Mouse (Mus musculus) spleen, postnatal 14 days (tissue): ENCODE data around the gene Oip5.

Source experiments
- DNase-seq, 2 experiments: peaks; one replicate each; pipeline ENCODE4 v3.0.0; 2021 to 2022; ENCODE audit warnings: low spot score in 2 of 2

Gene Oip5

DNA sequence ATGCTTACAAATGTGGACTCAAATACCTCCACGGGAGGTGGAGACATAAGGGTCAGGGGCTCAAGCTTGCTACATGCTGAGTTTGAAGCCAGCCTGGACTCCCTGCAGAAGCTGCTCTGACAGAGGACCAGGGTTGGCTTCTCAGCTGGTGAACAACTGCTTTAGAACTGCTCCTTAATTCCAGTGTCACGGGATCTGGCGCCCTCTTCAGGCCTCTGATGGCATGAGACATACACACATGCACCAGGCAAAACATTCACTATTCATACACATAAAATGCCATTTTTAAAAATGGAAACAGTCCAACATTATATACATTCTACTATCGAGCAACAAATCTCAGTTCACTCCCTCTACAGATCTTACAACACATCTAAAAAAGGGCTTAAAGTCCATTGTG is 30.9 kb downstream of the Oip5 start:
- DNase-seq = peak; percentile 57 to 76

DNA sequence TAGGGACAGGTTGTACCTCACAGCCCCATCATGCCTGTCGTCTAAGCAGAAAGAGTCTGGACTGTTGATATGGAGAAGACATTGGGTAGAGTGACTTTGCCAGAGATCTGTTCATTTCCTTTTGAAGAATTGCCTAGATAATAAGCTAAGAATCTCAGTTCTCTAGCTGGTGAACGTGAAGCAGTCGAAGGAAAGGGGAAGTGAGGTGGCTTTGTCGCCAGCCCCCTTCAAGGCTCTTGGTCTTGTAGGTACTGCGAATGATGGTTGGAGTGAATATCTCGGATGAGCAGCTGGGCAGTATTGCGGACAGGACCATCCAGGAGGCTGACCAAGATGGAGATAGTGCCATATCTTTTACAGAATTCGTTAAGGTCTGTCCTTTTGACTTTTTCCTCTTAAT is 34.0 kb downstream of the Oip5 start:
- DNase-seq = no peak

DNA sequence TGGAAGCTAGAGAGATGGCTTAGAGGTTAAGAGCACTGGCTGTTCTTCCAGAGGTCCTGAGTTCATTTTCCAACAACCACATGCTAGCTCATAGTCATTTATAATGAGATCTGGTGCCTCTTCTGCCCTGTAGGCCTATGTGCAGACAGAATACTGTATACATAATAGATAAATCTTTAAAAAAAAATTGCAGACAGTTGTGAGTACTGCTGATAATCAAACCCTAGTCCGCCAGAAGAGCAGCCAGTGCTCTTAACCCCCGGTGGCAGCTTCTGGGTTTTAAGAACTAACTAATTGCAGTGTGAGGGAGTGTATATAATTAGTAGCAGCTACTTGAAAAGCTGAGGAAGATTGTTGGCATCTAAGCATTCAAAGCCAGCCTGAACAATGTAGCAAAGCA is 34.8 kb downstream of the Oip5 start:
- no peak for DNase-seq

DNA sequence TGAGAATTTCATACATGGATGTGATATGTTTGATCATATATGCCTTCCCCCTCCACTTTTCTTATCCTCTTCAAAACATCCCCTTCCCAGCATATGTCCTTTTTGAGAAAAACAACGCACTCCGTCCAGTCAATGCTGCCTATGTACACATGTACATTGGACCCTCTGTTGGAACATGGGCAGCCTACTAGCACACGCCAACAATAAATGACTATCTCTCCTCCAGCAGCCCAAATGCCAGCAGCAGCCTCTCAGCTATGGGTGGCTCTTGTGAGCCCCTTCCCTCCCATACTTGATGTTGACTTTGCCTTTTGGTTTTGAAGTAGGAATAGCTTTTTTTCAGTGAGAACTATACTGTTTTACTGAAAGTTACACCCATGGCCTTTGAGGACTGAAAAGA is 36.7 kb downstream of the Oip5 start:
- DNase-seq = no peak

DNA sequence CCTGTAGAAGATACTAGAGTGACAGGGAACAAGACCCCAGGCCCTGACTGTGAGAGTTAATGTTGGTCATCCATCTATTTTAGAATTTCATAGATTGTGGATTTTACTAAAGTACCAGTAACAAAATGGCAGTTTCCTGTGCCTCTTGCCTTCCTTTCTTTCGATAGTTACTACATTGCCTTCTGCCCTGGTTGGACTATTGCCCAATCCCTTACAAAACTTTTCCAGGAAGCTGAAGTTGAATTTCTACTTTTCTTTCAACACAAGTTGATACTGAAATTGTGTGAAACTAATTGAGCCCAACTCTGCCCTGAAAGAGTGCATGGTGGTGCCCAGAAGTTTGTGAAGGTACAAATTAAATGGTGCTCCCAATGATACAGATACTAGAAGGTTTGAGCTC is 45.8 kb downstream of the Oip5 start:
- no peak for DNase-seq

DNA sequence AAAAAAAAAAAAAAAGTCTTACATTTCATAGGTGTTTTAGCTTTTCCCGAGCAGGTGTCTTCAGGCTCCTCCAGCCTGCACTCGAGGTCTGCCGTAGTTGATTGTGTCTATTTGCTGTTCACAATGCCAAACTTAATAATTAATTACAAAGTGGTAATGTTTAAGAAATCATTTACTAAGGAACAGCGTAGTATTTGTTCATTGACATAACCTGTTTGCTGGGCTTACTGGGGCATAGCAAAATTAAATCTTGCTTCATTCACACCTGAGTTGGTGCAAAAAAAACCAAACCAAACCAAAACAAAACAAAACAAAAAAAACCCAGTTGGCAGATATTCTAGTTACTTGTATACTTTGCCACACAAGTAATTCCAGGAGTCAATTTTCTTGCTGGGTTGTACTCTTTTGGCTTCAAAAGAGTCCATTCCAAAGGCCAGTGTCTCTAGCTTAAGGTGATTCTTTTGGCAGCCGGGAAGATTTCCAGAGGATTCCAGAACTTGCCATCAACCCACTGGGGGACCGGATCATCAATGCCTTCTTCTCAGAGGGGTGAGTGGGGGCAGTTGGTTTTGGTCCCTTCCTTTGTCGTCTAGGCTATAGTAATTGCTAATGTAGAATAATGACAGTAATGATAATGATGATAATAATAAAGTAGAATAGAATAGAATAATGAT is 52.0 kb downstream of the Oip5 start:
- DNase-seq = no peak

DNA sequence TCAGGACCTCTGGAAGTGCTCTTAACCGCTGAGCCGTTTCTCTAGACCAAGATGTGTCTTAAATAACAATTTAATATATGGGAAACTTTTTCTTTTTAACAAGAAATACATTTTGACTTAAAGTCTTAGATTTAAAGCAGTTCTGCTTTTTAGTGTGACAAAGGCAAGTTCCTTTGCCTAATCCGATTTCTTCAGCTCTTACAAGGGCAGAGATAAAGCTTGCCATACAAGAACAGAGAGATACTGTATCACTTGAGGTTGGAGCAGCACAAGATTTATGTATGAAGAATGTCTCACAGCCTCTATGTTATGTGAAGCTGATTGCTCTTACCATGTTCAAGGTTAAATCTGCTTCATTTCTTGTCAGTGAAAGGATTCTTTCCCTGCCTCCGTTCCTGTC is 53.0 kb downstream of the Oip5 start:
- DNase-seq = no peak

DNA sequence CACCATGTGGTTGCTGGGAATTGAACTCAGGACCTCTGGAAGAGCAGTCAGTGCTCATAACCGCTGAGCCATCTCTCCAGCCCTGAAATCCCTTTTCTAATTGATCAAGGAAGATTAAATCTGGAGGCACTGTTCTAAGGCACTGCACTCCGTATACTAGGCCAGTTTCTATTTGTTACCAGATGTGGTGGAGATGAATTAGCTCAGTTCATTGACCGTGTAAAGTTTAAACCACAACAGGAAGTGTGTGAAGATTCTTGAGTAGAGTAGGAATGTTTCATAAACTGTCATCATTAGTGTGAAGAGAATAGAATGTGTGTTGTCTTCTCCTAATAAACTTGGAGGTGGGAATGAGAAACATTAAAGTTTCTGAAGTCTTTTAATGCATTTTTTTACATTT is 56.5 kb downstream of the Oip5 start:
- no peak for DNase-seq
